Mouse (Mus musculus) A20 (cell line): ENCODE data around the gene Fam187b.

Experiments
- DNase-seq: peaks from one replicate; pipeline ENCODE4 v3.0.0-alpha.2; 2011; ENCODE audit warnings: low read depth, low spot score

Gene Fam187b

DNA sequence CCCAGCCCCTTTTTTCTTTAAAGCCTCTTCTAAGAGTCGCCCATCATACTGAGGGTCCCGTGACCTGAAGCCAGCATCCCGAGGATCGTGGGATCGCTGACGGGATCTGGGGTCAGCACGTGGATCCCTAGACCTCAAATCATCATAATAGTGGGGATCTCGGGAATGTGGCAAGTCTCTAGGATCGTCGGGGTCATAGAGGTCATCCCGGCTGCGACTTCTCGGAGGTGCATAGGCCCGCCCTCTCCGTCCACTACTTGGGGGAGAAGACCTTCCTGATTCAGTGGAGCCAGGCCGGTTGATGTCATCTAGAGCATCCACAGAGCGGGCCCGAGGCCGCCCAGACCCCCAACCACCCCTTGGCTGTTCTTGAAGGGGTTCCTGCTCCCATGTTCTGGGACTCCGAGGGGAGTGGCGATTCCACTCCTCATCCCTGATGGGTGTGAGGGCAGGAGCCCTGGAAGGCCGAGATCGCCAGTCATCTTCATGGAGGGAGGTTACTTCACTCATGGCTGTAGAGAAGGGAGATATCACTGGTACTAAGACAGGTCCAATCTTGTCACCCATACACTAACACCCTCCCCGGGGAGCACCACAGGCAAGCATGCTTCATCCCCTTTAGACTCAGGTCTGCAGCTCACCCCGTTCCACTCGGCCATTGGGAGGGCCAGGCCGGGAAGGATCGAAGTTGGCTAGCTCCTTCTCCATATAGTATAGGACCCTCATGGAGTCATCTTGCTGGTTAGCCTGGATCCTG is 15.3 kb upstream of the Fam187b start:
- DNase-seq, result no peak

DNA sequence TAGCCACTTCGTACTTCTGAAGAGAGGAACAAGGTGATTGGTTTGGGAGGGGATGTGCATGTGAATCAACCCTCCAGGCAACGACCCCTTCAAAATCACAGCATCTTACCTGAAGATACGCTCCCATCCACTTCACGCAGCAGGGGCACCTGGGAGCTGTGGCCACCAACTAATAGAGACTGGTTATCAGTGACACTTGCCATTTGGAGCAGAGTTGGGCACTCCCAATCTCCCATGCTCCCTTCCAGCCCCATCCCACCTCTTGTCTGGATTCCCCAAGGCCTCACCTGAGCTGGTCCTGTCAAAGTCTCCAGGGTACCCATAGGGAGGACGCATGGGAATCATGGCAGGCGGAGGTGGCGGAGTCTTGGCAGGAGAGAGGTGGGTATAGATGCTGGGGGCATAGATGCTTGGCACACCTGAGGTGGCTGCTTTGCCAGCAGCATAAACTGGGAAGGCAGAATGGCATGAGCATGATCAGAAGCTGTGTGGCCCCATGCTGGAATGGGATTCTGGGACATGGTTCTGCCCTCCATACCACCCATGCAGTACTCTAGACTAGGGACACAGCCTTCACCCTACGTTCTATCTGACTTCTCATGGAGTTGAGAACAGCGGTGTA is 14.6 kb upstream of the Fam187b start:
- DNase-seq, result no peak

DNA sequence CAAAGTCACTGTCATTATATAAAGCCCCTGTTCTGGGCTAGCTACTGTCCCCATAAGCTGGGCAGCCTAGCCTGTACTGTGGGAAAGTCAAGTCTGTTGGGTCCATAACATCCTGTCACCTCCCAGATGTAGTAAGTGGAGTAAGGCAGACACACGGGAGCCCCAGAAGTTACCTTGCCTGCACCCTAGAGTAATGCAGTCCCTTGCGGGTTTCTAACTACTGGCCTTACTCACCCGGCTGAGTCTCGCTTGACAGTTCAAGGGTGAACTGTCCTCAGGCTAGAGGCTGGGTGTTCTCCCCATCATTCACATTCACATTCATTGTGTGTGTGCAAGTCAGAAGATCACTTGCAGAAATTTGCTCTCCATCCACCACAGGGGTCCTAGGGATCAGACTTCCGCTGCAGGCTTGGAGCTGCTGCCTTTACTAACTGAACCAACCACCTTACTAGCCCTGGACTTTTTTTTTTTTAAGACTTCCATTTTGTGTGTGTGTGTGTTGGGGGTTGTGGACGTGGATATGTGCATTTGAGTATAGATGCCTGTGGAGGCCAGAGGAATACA is 13.7 kb upstream of the Fam187b start:
- DNase-seq, result no peak

DNA sequence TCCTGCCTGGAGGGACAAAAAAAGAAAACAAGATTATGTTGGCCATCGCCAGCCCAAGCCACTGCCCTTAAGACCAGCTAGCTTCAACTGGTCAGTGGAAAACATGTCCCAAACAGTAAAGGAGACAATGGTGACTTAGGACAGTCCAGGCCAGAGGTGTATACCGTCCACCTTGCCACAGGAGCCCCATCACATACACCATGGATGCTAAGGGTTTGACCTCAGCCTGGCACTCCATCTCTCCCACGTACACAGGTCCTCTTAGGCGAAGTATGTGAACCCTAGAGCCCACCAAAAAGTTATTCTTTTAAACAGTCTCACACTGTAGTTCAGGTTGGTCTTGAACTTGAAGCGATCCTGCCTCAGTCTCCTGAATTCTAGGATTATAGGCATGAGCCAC is 10.7 kb upstream of the Fam187b start:
- no peak for DNase-seq

DNA sequence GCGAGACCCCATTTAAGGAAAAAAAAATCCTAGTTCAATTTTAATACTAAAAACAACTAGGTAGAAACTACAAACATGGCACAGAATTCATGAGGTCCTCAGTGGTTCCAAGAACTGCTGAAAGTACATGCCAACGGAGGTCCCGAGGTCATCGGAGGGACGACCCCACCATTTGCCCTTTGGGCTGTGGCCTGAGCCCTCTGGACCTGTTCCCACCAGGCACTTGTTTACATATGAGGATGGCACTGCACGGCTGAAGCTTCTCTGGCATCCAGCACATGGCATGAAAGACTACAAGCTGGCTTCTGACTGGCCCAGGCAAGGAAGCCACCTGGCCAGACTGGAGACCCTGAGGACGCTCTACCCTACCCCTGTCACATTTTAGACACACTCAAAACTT is 9.2 kb upstream of the Fam187b start:
- no peak for DNase-seq

DNA sequence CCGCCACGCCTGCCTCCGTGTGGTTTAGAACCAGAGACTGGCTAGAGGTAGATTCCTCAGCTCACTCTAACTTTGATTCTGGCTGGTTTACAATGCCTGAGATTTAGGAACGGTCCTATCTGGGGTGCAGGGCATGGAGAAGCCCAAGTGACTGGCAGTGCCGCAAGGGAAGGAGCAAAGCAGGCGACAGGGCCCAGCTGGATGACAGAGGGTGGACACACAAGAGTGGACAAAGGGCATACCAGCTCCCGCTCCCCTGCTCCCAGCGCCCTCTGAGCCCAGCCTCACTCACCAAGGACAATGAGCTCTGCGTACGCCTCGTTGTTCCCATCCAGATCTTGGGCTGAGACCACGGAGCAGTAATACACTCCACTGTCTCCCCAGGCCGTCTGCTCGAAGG is 7.9 kb upstream of the Fam187b start:
- no peak for DNase-seq

DNA sequence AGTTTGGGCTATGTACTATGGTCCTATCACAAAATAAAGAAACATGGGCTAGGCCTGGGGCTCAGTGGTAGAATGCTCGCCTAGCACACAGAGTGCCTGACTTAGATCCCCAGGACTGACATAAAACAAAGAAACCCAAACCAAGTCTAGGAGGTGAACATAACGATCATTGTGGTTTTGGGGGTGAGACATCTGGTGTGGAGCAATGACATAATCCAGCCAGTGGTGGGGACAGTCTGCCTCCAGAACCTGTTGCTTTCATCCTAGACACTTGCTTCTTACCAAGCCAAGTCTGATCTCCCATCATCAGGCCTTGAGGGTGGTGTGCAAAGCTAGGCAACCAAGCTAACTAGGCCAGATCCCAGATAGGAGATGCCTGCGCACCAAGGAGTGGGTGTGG is 6.9 kb upstream of the Fam187b start:
- DNase-seq, result no peak

DNA sequence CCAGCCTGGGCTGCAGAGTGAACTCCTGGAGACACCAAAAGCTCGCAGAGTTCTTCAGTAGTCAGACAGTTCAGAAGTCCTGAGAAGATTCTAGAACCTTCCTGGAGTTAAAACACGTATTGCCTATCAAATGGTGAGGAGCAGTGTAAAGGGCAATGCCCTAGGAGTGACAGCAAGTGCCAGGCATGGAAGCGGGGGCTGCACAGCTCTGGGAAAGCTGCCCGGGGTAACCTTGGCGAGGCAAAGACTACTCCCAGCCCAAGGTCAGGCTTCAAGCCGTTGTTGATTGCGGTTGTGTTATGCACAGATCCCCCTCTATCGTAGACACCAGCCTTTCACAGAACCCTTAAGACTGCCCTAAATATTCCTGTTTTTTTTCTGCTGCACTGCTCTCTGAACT is 5.0 kb upstream of the Fam187b start:
- DNase-seq, result no peak

DNA sequence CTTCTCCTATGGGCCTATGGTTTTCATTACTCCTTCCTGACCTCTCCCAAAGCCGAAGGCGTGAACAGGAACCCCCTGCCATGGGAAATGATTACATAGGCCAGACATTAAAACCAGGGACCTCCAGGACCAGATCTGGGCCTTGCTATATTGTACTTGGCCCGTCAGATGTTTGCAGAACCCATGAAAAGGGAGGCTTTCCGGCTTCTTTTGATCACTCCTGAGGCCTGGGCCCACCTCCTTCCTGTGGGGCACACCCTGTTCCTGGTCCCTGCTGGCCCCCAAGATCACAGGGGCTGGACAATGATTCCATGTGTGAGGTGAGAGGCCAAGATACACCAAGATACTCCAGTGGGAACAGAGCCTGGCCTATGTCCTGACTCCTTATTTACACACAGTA is 4.4 kb upstream of the Fam187b start:
- DNase-seq, result no peak

DNA sequence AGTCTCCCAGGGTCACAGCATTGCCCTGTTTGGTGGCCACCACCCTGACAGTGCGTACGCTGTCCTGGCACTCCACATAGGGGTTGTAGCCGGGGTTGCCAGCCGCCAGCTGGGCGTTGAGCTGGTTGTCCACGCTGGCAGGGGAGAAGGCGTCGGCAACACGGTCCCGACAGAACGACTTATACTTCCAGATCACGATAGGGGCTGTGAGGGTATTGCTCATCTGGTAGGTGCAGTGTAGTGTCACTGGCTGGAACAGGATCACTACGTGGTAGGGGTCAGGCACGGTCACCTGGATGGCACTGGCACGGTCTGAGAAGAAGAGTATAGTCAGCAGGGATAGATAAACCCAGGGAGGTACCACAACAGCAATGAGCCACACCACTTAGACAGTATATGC is 1.7 kb upstream of the Fam187b start:
- DNase-seq, result no peak

DNA sequence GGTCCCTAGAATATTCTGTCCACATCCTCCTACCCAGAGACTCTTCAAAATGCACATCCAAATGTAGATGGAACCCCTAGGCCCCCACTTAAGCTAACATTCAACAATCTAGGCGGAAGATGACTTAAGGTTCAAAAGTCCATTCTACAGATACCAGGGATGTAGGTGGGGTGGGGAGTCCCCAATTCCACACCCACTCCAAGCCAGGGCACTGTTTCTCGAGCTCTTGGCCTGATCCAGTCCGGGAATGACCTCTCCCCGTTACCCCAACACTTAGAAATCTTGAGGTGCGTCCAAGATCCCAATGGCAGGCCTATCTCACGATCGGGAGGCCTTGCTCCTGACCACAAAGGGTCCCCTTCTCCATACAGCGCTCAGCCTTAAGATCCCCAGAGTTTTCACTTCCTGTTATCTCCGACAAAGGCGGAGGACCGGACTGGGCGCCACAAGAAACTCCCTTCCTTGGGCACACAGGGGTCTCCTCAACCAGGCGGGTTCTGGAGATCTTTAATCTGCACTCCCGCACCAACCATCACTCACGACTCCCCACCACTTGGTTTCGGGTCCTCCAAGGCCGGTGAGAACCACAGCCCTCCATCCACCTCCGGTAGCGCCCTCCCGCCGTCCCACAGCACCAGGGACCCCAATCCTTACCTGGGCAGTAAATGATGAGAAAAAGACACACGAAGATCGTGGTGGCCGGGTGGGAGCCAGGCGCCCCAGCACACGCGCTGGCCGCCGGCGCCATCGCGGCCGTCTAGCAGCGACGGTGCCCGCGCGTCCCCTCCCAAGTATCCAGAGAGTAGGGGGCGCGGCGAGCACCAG is 952 bp upstream of the Fam187b start:
- no peak for DNase-seq

DNA sequence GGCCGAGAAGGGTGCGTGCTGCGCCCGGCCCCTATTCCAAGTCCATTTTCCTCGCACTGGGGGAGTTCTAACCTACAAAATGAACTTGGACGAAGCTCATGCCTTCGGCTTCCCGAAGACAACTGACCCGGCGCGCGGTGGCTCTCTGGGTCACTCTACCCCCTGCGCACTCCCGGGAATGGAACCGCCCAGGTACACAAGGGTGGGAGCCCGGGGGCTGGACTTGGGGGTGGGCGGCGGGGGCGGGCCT is 414 bp upstream of the Fam187b start, which contains the start of gene Lsr:
Lsr (minus strand) TSS at position 214 of the 250 bp plus-strand sequence.
- DNase-seq, result no peak

DNA sequence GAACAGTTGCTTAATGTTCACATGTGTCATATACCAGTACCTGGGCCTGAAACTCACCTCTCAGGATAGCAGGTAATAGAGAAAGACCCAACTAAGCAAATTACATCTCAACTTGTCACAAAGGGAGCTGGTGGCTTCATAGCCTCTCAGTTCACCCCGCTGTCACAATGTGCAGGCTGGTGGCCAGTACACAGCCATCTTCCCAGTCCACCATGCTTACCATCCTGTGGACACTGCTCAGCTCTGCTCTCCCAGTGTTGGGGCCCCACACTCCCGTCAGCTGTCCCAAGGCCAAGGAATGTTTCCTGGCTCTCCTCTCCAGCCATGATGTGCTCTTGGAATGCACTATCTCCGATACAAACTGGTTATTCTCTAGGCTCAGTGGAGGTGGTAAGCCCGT is 8.1 kb downstream of the Fam187b start:
- no peak for DNase-seq

DNA sequence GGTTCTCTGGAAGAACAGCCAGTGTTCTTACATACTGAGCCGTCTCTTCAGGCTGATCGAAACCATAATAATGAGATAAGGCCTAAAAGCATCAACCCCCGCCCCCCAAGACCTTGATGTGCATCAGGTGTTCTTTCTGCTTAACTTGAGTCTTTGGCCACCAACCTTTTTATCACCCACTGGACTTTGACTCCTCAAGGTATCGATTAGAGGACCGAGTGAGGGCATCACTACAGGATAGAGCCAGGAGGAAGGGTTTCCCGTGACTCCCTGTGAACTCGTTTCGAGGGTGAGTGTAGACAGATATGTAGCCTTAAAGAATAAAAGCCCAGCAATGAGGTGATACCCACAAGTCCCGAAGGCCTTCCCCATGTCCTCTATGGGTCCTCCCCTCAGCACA is 11.8 kb downstream of the Fam187b start:
- no peak for DNase-seq

DNA sequence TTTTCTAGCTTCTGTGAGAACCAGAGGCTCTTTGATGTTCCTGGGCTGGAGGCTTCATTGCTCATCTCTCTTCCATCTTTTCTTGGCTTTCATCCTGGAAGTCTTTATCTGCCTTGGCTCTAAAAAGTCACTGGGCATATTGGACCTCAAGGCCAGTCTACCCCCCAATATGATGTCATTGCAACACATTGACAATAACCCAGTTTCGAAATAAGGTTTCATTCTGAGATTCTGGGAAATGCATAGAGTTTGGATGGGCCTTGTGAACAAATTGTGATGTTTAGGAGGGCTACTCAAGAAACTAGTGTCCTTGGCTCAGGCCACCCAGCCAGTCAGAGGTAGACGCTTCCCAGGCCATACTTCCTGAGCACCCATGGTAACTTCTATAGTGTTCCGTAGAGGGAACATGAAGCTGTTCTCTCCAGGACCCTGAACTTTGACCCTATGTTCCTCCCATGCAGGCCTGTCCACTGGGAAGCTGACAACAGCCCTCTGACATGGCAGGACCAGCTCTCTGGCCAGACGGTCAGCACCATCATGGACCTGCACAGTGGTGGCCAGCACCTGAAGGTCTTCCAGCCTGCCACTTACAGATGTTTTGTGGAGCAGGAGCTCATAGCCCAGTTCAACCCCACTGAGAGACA is 15.1 kb downstream of the Fam187b start:
- no peak for DNase-seq

DNA sequence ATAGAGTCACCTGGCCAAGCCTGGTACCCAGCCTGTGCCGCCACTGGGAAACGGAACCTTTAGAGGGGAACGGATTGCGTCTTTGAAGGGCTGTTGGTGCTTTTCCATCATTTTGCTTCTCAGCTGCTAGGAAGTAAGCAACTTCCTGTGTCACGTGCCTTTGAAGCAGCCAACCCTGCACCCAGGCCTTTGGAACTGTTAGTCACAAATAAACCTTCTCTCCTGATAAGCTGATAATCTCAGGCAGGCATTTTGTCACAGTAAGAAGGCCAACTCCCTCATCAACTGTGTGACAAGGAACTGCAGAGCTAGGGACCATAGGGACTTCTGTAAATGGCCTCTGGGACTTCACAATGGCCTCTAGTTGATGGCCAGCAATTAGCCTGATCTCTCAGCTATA is 18.6 kb downstream of the Fam187b start:
- DNase-seq, result no peak

DNA sequence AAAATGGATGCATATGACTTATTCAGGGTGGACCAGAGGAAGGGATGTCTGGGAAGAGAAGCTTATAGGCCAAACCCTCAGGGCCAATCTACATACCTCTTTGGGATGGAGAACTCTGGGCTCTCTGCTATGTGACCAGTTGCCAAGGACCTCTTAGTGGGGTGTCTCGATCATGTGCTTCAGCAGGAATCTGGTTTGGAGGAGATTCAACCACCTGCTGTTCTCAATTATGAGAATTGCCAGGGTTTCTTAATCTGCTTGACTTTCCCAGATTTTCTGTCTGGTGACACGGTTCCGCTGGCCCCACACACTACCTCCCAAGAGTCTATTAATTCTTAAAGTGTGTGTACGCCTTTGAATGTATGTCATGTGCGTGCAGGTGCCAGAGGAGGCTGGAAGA is 20.4 kb downstream of the Fam187b start:
- no peak for DNase-seq

DNA sequence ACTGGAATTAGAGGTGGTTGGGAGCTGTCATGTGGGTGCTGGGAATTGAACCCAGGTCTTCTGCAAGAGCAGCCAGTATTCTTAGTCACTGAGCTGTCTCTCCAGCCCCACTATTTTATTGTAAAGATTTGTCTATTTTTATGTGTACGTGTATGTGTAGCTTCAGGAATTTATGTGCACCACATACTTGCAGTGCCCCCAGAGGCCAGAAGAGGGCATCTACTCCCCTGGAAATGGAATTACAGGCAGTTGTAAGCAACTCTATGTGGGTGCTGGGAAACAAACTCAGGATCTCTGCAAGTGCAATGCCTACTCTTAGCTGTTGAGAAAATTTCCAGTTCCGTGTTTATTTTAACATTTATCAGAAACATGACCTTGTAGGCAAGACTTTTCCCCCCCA is 22.9 kb downstream of the Fam187b start:
- peak; percentile 24 for DNase-seq

DNA sequence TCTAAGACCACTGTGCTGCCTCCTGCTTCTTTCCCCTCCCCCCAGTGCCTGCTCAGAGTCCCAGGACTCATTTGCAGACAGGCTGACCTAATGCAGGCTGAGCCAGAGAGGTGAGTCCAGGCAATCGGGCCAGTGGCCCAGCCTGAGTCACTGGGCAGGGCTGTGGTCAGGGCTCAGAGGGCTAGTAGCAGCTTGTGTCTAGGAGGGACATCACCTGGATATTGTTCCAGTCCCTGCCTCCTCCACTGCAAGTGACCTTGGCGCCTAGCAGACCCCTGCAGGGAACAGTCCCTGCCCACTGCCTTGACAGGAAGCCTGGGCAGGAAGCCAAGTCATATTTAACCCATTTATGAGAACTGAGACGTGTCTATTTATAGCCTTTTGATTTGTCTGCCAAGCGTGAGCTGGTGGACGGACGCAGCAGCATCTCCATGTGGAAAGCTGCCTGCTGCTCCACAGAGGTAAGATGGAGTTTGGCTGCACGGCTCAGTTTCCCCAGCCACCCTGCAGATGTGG is 27.0 kb downstream of the Fam187b start:
- DNase-seq, result peak; percentile 89

DNA sequence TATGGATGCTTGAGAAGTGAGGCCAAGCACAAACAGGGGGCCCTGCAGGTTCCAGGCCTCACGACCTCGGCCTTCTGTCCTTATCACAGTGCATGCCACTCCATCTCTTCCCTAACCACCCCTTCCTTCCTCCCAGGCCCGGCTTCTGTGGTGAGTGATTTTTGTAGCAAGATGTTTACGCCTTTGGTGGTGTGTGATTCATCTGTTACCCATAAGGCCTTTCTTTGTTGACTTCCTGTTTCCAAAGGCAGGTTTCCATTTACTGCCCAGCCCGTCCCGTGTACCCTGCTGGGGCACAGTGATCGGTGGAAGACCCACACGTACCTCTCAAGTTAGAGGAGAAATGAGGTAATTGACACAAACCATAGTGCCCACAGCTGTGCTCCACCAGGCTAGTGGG is 29.1 kb downstream of the Fam187b start:
- peak; percentile 13 for DNase-seq

DNA sequence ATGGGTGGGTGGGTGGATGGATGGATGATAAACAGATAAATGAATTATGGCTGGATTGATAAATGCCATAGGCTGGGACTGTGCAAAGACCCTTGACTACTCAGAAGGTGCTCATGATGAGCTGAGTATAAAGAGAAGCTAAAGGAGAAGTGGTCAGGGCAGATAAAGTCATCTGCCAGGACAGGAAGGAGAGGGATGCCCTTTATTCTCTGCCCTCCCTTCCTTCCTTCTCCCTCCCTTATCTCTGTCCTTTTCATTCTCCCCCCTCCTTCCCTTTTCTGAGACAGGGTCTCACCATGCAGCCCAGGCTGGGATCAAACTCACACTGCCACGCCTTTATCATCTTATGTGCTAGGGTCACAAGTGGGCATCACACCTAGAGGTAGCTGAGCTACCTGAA is 34.2 kb downstream of the Fam187b start:
- DNase-seq, result no peak

DNA sequence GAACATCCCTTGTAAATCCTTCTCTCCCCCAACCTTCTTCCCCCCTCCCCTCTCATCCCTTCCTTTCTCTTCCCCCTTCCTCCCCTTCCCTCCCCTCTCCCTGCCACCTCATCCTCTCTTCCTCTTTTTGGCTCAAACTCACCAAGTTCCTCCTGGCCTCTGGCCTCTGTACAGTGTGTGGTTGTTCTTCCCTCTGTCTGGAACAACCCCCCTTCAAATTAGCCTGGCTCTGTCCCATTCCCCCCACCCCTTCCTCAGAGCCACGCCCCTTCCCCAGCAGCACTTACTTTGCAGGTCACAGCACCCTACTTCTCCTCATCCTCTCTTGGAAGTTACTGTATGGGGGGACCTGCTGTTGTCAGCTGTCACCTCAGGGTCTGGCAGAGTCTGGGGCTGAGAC is 34.6 kb downstream of the Fam187b start:
- DNase-seq, result no peak
